16 mouse cellular contexts compared by ENCODE assay signal in the genomic region with DNA sequence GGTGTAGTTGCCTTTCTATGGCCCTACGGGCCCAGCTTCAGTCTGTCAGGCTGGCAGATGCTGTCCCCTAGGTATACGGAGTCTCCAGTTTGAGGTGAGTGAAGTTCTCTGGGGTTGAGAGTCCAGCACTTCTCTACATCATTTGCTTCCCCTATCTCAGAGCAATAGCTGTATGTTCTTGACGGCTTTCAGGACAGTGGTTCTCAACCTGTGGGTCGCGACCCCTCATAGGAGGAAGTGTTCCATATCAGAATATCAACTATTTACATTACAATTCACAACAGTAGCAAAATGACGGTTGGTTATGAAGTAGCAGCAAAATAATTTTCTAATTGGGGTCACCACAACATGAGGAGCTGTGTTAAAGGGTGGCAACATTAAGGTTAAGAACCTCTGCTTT. TPM values are rescaled to one million over a fixed set of nuclear protein-coding genes. Genes with fewer than 3 reads are reported as not detected.
"Had no signal": no experiment of that assay in that cellular context is flagged by ENCODE, and none has a peak within 500 bp of the region (broad histone marks: within the 10 kb centered on the region; RNA-seq: fewer than 3 reads in every experiment).

No protein-coding gene starts in this region.

- H3K4me3 ChIP-seq: neural tube, embryonic 15.5 days; stomach, embryonic 15.5 days had no signal

- H3K27me3 ChIP-seq: neural tube, embryonic 15.5 days; stomach, embryonic 15.5 days had no signal

- H3K4me1 ChIP-seq: stomach, embryonic 15.5 days had no signal

- DNase-seq: retina, postnatal 1 day; right cerebral cortex, adult 18-20 months; right cerebral cortex, postnatal 14 days; right cerebral cortex, postnatal 25 days; right cerebral cortex, postnatal 4 days; spleen, adult 18-20 months; thymus, adult 18-20 months; thymus, adult 2 months; thymus, postnatal 14 days; thymus, postnatal 25 days; thymus, postnatal 36 days; thymus, postnatal 4 days had no signal

- H3K9me3 ChIP-seq: neural tube, embryonic 15.5 days; stomach, embryonic 15.5 days had no signal

- H3K4me2 ChIP-seq: neural tube, embryonic 15.5 days; stomach, embryonic 15.5 days had no signal

- H3K9ac ChIP-seq: neural tube, embryonic 15.5 days; stomach, embryonic 15.5 days had no signal

- H3K36me3 ChIP-seq: neural tube, embryonic 15.5 days; stomach, embryonic 15.5 days had no signal

- H3K27ac ChIP-seq: neural tube, embryonic 15.5 days; stomach, embryonic 15.5 days; stomach, postnatal 0 days had no signal

RNA-seq across cellular contexts. Expression of gene Tmem273, which starts 35.0 kb away (rescaled TPM):
- polyA plus RNA-seq: testis, adult 2 months had no signal
